Mouse (Mus musculus): ENCODE measurements at regions not wholly inside any gene's neighbourhood (a gene's known extent, or its start where the extent isn't known, plus 50 kb on each side); places are given as distances from the start of the nearest gene placed in this dataset.

- DNase-seq = peak; percentile 8
Measured at GRCm38 (mm10) chr7:17491271-17491670, 221.8 kb upstream of the Ceacam5 start.

All from kidney, adult 18-20 months (tissue).